Mouse (Mus musculus): ENCODE data around the gene Cacna1s. TPM values are rescaled to one million over a fixed set of nuclear protein-coding genes. Genes with fewer than 3 reads are reported as not detected.

Cacna1s gene
- polyA plus RNA-seq, 1 experiment from 2014 or later: not detected

GRCm38 (mm10) chr1:136130107-136130506 is 77.6 kb downstream of the Cacna1s start:
- H3K27me3 ChIP-seq (ENCODE audit: insufficient read depth, low read length): peaks cover 16% of the 10 kb centered on the region; the same call in 1 of the 2 replicates
- no peaks in the 10 kb centered on the region for H3K36me3 ChIP-seq (replicated peaks; ENCODE audit: insufficient read depth, low read length)
- H3K4me3 ChIP-seq (ENCODE audit: low read depth, low read length): no peak overlapping the region
- 46% methylated on average over 3 of the region's 3 CpGs for WGBS (ENCODE audit: insufficient replicate concordance)
- no peak overlapping the region for H3K27ac ChIP-seq (ENCODE audit: low read depth)
- peaks cover 57% of the 10 kb centered on the region for H3K4me1 ChIP-seq (ENCODE audit: insufficient read depth)
- H3K4me2 ChIP-seq (ENCODE audit: low read depth, low read length): peak overlapping the region; percentile 90
- H3K9me3 ChIP-seq (ENCODE audit: low read length): no peaks in the 10 kb centered on the region
- DNase-seq (no peak), ATAC-seq (no peak)
- no peak overlapping the region for H3K9ac ChIP-seq (replicated peaks)
- TF ChIP-seq CTCF (IDR thresholded peaks at IDR 0.05; ENCODE audit: low read depth) (no peak), EP300 (IDR thresholded peaks at IDR 0.05; ENCODE audit: low read depth) (no peak)

- ATAC-seq (peak; percentile 67), DNase-seq (peak; percentile 88)
- H3K9ac ChIP-seq (replicated peaks): peak within 1 kb of the TSS; percentile 81
- peak within 1 kb of the TSS; percentile 78 for H3K27ac ChIP-seq (ENCODE audit: low read depth)
- no peaks in the 10 kb centered on the region for H3K36me3 ChIP-seq (replicated peaks; ENCODE audit: insufficient read depth, low read length)
- H3K27me3 ChIP-seq (ENCODE audit: insufficient read depth, low read length): peaks cover 16% of the 10 kb centered on the region; the same call in 1 of the 2 replicates
- WGBS (ENCODE audit: insufficient replicate concordance): under 1% methylated on average over 42 of the region's 42 CpGs
- H3K4me3 ChIP-seq (ENCODE audit: low read depth, low read length): peak within 1 kb of the TSS; percentile 76
- H3K4me2 ChIP-seq (ENCODE audit: low read depth, low read length): peak within 1 kb of the TSS; percentile 90
- H3K9me3 ChIP-seq (ENCODE audit: low read length): no peaks in the 10 kb centered on the region
- peaks cover 63% of the 10 kb centered on the region for H3K4me1 ChIP-seq (ENCODE audit: insufficient read depth)
- TF ChIP-seq CTCF (IDR thresholded peaks at IDR 0.05; ENCODE audit: low read depth) (no peak), EP300 (IDR thresholded peaks at IDR 0.05; ENCODE audit: low read depth) (no peak)
These were observed 78.5 kb downstream of the Cacna1s start, which contains the start of gene Kif21b for GRCm38 (mm10) chr1:136130951-136131558. Gene Kif21b (plus strand): TSS chr1:136131389.

- ATAC-seq: no peak
- H3K4me1 ChIP-seq (ENCODE audit: insufficient read depth): peaks cover 66% of the 10 kb centered on the region
- H3K27me3 ChIP-seq (ENCODE audit: insufficient read depth, low read length): peaks cover 16% of the 10 kb centered on the region; the same call in 1 of the 2 replicates
- 1% methylated on average over 42 of the region's 43 CpGs for WGBS (ENCODE audit: insufficient replicate concordance)
- peak overlapping the region; percentile 76 for H3K4me3 ChIP-seq (ENCODE audit: low read depth, low read length)
- peak overlapping the region; percentile 90 for H3K4me2 ChIP-seq (ENCODE audit: low read depth, low read length)
- no peaks in the 10 kb centered on the region for H3K9me3 ChIP-seq (ENCODE audit: low read length)
- H3K27ac ChIP-seq (ENCODE audit: low read depth): peak overlapping the region; percentile 78
- no peaks in the 10 kb centered on the region for H3K36me3 ChIP-seq (replicated peaks; ENCODE audit: insufficient read depth, low read length)
- peak overlapping the region; percentile 81 for H3K9ac ChIP-seq (replicated peaks)
- no peak for DNase-seq
- TF ChIP-seq CTCF (IDR thresholded peaks at IDR 0.05; ENCODE audit: low read depth): no peak
- TF ChIP-seq EP300 (IDR thresholded peaks at IDR 0.05; ENCODE audit: low read depth): no peak
These were observed 79.2 kb downstream of the Cacna1s start for GRCm38 (mm10) chr1:136131603-136132291.

GRCm38 (mm10) chr1:136132386-136133201 is 80.0 kb downstream of the Cacna1s start:
- no peaks in the 10 kb centered on the region for H3K9me3 ChIP-seq (ENCODE audit: low read length)
- 44% methylated on average over 10 of the region's 10 CpGs for WGBS (ENCODE audit: insufficient replicate concordance)
- ATAC-seq (no peak), DNase-seq (no peak)
- peak overlapping the region; percentile 81 for H3K9ac ChIP-seq (replicated peaks)
- peaks cover 16% of the 10 kb centered on the region; the same call in 1 of the 2 replicates for H3K27me3 ChIP-seq (ENCODE audit: insufficient read depth, low read length)
- peak overlapping the region; percentile 76 for H3K4me3 ChIP-seq (ENCODE audit: low read depth, low read length)
- no peaks in the 10 kb centered on the region for H3K36me3 ChIP-seq (replicated peaks; ENCODE audit: insufficient read depth, low read length)
- peak overlapping the region; percentile 78 for H3K27ac ChIP-seq (ENCODE audit: low read depth)
- H3K4me1 ChIP-seq (ENCODE audit: insufficient read depth): peaks cover 68% of the 10 kb centered on the region
- TF ChIP-seq CTCF (IDR thresholded peaks at IDR 0.05; ENCODE audit: low read depth) (no peak), EP300 (IDR thresholded peaks at IDR 0.05; ENCODE audit: low read depth) (no peak)
- peak overlapping the region; percentile 90 for H3K4me2 ChIP-seq (ENCODE audit: low read depth, low read length)

GRCm38 (mm10) chr1:136133570-136134240 is 81.2 kb downstream of the Cacna1s start:
- peak overlapping the region; percentile 90 for H3K4me2 ChIP-seq (ENCODE audit: low read depth, low read length)
- H3K9me3 ChIP-seq (ENCODE audit: low read length): no peaks in the 10 kb centered on the region
- no peak for ATAC-seq
- TF ChIP-seq CTCF (IDR thresholded peaks at IDR 0.05; ENCODE audit: low read depth): no peak
- TF ChIP-seq EP300 (IDR thresholded peaks at IDR 0.05; ENCODE audit: low read depth): no peak
- H3K27me3 ChIP-seq (ENCODE audit: insufficient read depth, low read length): peaks cover 16% of the 10 kb centered on the region; the same call in 1 of the 2 replicates
- H3K4me1 ChIP-seq (ENCODE audit: insufficient read depth): peaks cover 71% of the 10 kb centered on the region
- H3K36me3 ChIP-seq (replicated peaks; ENCODE audit: insufficient read depth, low read length): no peaks in the 10 kb centered on the region
- no peak for DNase-seq
- peak overlapping the region; percentile 5; the same call in 1 of the 2 replicates for H3K9ac ChIP-seq (replicated peaks)
- H3K4me3 ChIP-seq (ENCODE audit: low read depth, low read length): peak overlapping the region; percentile 76; the same call in 1 of the 2 replicates
- H3K27ac ChIP-seq (ENCODE audit: low read depth): peak overlapping the region; percentile 84
- WGBS (ENCODE audit: insufficient replicate concordance): 55% methylated on average over 13 of the region's 13 CpGs
